Mouse (Mus musculus) limb, embryonic 12.5 days (tissue): Measurements from ENCODE around the gene Cyb5d2. TPM values are rescaled to one million over a fixed set of nuclear protein-coding genes. Genes with fewer than 3 reads are reported as not detected.
A peak's percentile ranks its signal among the peaks of the same experiment; 100 is the strongest.

Experiments used
- ATAC-seq: fragments of 200-750 bp; cut with Nextera tagmentation; 2 replicates; pipeline ENCODE4 v1.8.0; 2017; ENCODE audit warnings: low read depth, moderate TSS enrichment; ENCODE audit not compliant: insufficient number of reproducible peaks, insufficient read depth, low FRiP score, low TSS enrichment
- H3K27ac ChIP-seq: fragments of 300-500 bp; sonication (generic); 2 replicates; pipeline ENCODE4 v1.5.1; 2016; ENCODE audit warnings: mild to moderate bottlenecking, moderate library complexity
- H3K27me3 ChIP-seq: fragments of 300-500 bp; sonication (generic); 2 replicates; pipeline ENCODE4 v1.6.1; 2016; ENCODE audit warnings: mild to moderate bottlenecking, moderate library complexity
- H3K36me3 ChIP-seq: fragments of 300-500 bp; sonication (generic); 2 replicates; pipeline ENCODE4 v1.6.1; 2016; ENCODE audit warnings: mild to moderate bottlenecking, moderate library complexity
- H3K4me1 ChIP-seq: fragments of 300-500 bp; sonication (generic); replicated peaks from 2 replicates; pipeline ENCODE4 v1.6.1; 2016
- H3K4me2 ChIP-seq: fragments of 300-500 bp; sonication (generic); 2 replicates; pipeline ENCODE4 v1.6.1; 2016; ENCODE audit warnings: mild to moderate bottlenecking, moderate library complexity
- H3K4me3 ChIP-seq: fragments of 300-500 bp; sonication (generic); replicated peaks from 2 replicates; pipeline ENCODE4 v1.5.1; 2016; ENCODE audit warnings: mild to moderate bottlenecking
- H3K9ac ChIP-seq: fragments of 300-500 bp; sonication (generic); replicated peaks from 2 replicates; pipeline ENCODE4 v1.6.1; 2016; ENCODE audit warnings: mild to moderate bottlenecking, moderate library complexity
- H3K9me3 ChIP-seq: fragments of 300-500 bp; sonication (generic); 2 replicates; pipeline ENCODE4 v1.6.1; 2016; ENCODE audit warnings: mild to moderate bottlenecking, moderate library complexity
- WGBS: fragments of 180-500 bp; shearing (Covaris S2); methylation state at CpG from one replicate; pipeline ENCODE4 v1.1.7; 2016; 5-methylcytosine and 5-hydroxymethylcytosine counted together
- polyA plus RNA-seq: library from polyadenylated mRNA; unstranded; fragments of >200 nt; fragmentation: Nextera tagmentation; extraction: Ambion mirVana; gene quantifications from 2 replicates; pipeline ENCODE4 v1.2.1, GENCODE M21; 2016

The Cyb5d2 gene
- polyA plus RNA-seq = 5.6 and 5.7 TPM in 2 replicates

- Histone ChIP-seq H3K4me1 (peaks cover 5% of the 10 kb centered on the region), H3K9me3 (no peaks in the 10 kb centered on the region), H3K4me3 (peak within 1 kb of the TSS; percentile 88), H3K27me3 (no peaks in the 10 kb centered on the region), H3K36me3 (no peaks in the 10 kb centered on the region), H3K9ac (peak within 1 kb of the TSS; percentile 80), H3K27ac (peak within 1 kb of the TSS; percentile 87), H3K4me2 (peak within 1 kb of the TSS; percentile 87)
- peak; percentile 91 for ATAC-seq
- under 1% methylated on average over 69 of the region's 69 CpGs for WGBS
These were observed at the start of gene Cyb5d2, which contains the start of gene Zzef1 for GRCm38 (mm10) chr11:72795455-72796295. Gene Cyb5d2 (minus strand): TSS chr11:72796142. Gene Zzef1 (plus strand): TSS chr11:72796226.

GRCm38 (mm10) chr11:72845526-72845925, 49.6 kb upstream of the Cyb5d2 start:
- no peak overlapping the region for H3K4me2 ChIP-seq
- H3K9me3 ChIP-seq = no peaks in the 10 kb centered on the region
- H3K4me3 ChIP-seq = no peak overlapping the region
- H3K27ac ChIP-seq = no peak overlapping the region
- H3K4me1 ChIP-seq = no peaks in the 10 kb centered on the region
- no peaks in the 10 kb centered on the region for H3K27me3 ChIP-seq
- H3K9ac ChIP-seq = no peak overlapping the region
- no peak for ATAC-seq
- WGBS = 84% methylated on average over 2 of the region's 2 CpGs
- peaks cover 54% of the 10 kb centered on the region for H3K36me3 ChIP-seq

- no peak for ATAC-seq
- Histone ChIP-seq H3K4me1 (no peaks in the 10 kb centered on the region), H3K4me3 (no peak overlapping the region), H3K36me3 (peaks cover 49% of the 10 kb centered on the region), H3K9ac (no peak overlapping the region), H3K27ac (no peak overlapping the region), H3K27me3 (no peaks in the 10 kb centered on the region), H3K9me3 (no peaks in the 10 kb centered on the region), H3K4me2 (no peak overlapping the region)
These were observed 47.6 kb upstream of the Cyb5d2 start for GRCm38 (mm10) chr11:72843576-72843975.

- Histone ChIP-seq H3K4me2 (no peak overlapping the region), H3K27ac (no peak overlapping the region), H3K27me3 (no peaks in the 10 kb centered on the region), H3K9me3 (no peaks in the 10 kb centered on the region), H3K4me1 (no peaks in the 10 kb centered on the region), H3K4me3 (no peak overlapping the region), H3K36me3 (peaks cover 40% of the 10 kb centered on the region), H3K9ac (no peak overlapping the region)
- WGBS = 75% methylated on average over 3 of the region's 3 CpGs
- no peak for ATAC-seq
These were observed 46.8 kb upstream of the Cyb5d2 start for GRCm38 (mm10) chr11:72842731-72843130.

- H3K27me3 ChIP-seq = no peaks in the 10 kb centered on the region
- H3K9ac ChIP-seq = no peak overlapping the region
- no peaks in the 10 kb centered on the region for H3K4me1 ChIP-seq
- peaks cover 66% of the 10 kb centered on the region for H3K36me3 ChIP-seq
- ATAC-seq = no peak
- no peak overlapping the region for H3K4me2 ChIP-seq
- WGBS = 85% methylated on average over 3 of the region's 3 CpGs
- H3K4me3 ChIP-seq = no peak overlapping the region
- H3K9me3 ChIP-seq = no peaks in the 10 kb centered on the region
- H3K27ac ChIP-seq = no peak overlapping the region
These were observed 33.9 kb upstream of the Cyb5d2 start for GRCm38 (mm10) chr11:72829869-72830268.

GRCm38 (mm10) chr11:72821041-72821440, 25.1 kb upstream of the Cyb5d2 start:
- H3K27me3 ChIP-seq = no peaks in the 10 kb centered on the region
- 89% methylated on average over 7 of the region's 7 CpGs for WGBS
- H3K4me3 ChIP-seq = no peak overlapping the region
- H3K36me3 ChIP-seq = peaks cover 48% of the 10 kb centered on the region
- no peak overlapping the region for H3K4me2 ChIP-seq
- H3K27ac ChIP-seq = no peak overlapping the region
- ATAC-seq = no peak
- H3K9ac ChIP-seq = no peak overlapping the region
- no peaks in the 10 kb centered on the region for H3K4me1 ChIP-seq
- H3K9me3 ChIP-seq = no peaks in the 10 kb centered on the region

- 93% methylated on average over 7 of the region's 7 CpGs for WGBS
- Histone ChIP-seq H3K27ac (no peak overlapping the region), H3K9ac (no peak overlapping the region), H3K4me3 (no peak overlapping the region), H3K4me1 (no peaks in the 10 kb centered on the region), H3K27me3 (no peaks in the 10 kb centered on the region), H3K36me3 (peaks cover 26% of the 10 kb centered on the region), H3K9me3 (no peaks in the 10 kb centered on the region), H3K4me2 (no peak overlapping the region)
- no peak for ATAC-seq
These were observed 22.1 kb upstream of the Cyb5d2 start for GRCm38 (mm10) chr11:72818067-72818466.

GRCm38 (mm10) chr11:72816859-72817258, 20.9 kb upstream of the Cyb5d2 start:
- Histone ChIP-seq H3K4me3 (no peak overlapping the region), H3K4me1 (no peaks in the 10 kb centered on the region), H3K9me3 (no peaks in the 10 kb centered on the region), H3K27ac (no peak overlapping the region), H3K9ac (no peak overlapping the region), H3K27me3 (no peaks in the 10 kb centered on the region), H3K4me2 (no peak overlapping the region), H3K36me3 (peaks cover 19% of the 10 kb centered on the region)
- 73% methylated on average over 1 of the region's 1 CpGs for WGBS
- no peak for ATAC-seq

- H3K27ac ChIP-seq = no peak overlapping the region
- no peaks in the 10 kb centered on the region for H3K4me1 ChIP-seq
- 69% methylated on average over 2 of the region's 2 CpGs for WGBS
- H3K9ac ChIP-seq = no peak overlapping the region
- H3K9me3 ChIP-seq = no peaks in the 10 kb centered on the region
- H3K36me3 ChIP-seq = peaks cover 4% of the 10 kb centered on the region
- no peak overlapping the region for H3K4me2 ChIP-seq
- H3K27me3 ChIP-seq = no peaks in the 10 kb centered on the region
- no peak overlapping the region for H3K4me3 ChIP-seq
- no peak for ATAC-seq
These were observed 18.2 kb upstream of the Cyb5d2 start for GRCm38 (mm10) chr11:72814188-72814587.

GRCm38 (mm10) chr11:72813687-72814086, 17.7 kb upstream of the Cyb5d2 start:
- no peaks in the 10 kb centered on the region for H3K27me3 ChIP-seq
- no peaks in the 10 kb centered on the region for H3K9me3 ChIP-seq
- H3K27ac ChIP-seq = no peak overlapping the region
- no peaks in the 10 kb centered on the region for H3K4me1 ChIP-seq
- H3K4me3 ChIP-seq = no peak overlapping the region
- no peak for ATAC-seq
- H3K36me3 ChIP-seq = no peaks in the 10 kb centered on the region
- no peak overlapping the region for H3K4me2 ChIP-seq
- no peak overlapping the region for H3K9ac ChIP-seq
- 91% methylated on average over 5 of the region's 5 CpGs for WGBS

- ATAC-seq = no peak
These were observed 12.1 kb upstream of the Cyb5d2 start for GRCm38 (mm10) chr11:72807992-72808391.

GRCm38 (mm10) chr11:72806556-72806955, 10.6 kb upstream of the Cyb5d2 start:
- Histone ChIP-seq H3K4me2 (no peak overlapping the region), H3K4me3 (no peak overlapping the region), H3K27me3 (no peaks in the 10 kb centered on the region), H3K9me3 (no peaks in the 10 kb centered on the region), H3K4me1 (peaks cover 10% of the 10 kb centered on the region), H3K9ac (no peak overlapping the region), H3K36me3 (no peaks in the 10 kb centered on the region), H3K27ac (no peak overlapping the region)
- ATAC-seq = no peak
- 78% methylated on average over 2 of the region's 2 CpGs for WGBS

More at GRCm38 (mm10) chr11:72807992-72808391, 12.1 kb upstream of the Cyb5d2 start:
- Histone ChIP-seq H3K36me3 (no peaks in the 10 kb centered on the region), H3K27ac (no peak overlapping the region), H3K9me3 (no peaks in the 10 kb centered on the region), H3K9ac (no peak overlapping the region), H3K27me3 (no peaks in the 10 kb centered on the region), H3K4me1 (peaks cover 4% of the 10 kb centered on the region), H3K4me2 (no peak overlapping the region), H3K4me3 (no peak overlapping the region)
- WGBS = 81% methylated on average over 4 of the region's 4 CpGs
